Mouse (Mus musculus) fat pad, adult 2 months (tissue): Measurements from ENCODE around the gene Fgfr2.

Experiments
- DNase-seq: peaks from one replicate; pipeline ENCODE4 v3.0.0-alpha.2; 2011; ENCODE audit warnings: low read depth, low spot score; ENCODE audit errors: extremely low read depth

Gene Fgfr2

DNA sequence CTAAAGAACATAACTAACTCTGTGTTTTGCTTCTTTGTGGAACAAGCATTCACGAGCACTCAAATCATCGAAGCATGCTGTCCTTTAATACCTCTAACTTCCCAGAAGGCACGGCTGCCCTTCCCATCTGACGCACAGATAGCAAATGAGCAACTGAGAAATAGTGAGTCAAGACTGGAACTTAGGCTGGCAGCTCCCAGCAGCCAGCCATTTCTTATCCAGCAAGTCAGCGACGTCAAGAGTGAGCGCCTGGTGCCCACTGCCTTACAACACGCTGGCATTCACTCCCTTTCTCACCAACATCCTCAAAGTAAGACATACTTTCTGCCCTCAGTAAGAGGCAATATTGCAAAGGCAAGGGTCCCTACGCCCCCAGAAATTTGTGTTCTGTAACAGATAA lies 2883.0 kb downstream of the Fgfr2 start:
- no peak for DNase-seq

DNA sequence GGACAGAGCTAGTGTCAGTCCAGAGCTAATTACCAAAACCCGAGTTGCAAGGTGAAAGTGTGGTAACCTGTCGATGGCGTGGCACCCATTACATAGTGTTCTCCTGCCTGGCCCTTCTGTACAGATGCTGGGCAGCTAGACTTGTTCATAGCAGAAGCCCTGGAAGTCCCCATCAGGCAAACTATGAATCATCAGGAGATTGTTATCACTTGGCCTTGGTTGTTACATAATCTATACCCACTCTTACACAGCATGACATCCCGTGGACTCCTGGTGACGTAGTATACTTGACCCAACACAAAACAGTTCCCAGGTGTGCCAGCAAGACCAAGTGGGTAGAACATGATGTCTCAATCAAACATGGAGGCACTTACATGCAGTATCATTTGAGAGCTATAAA lies 2885.9 kb downstream of the Fgfr2 start:
- DNase-seq = no peak

- DNase-seq = no peak
Observed at GRCm38 (mm10) chr7:130233777-130234176, 2889.4 kb downstream of the Fgfr2 start.

DNA sequence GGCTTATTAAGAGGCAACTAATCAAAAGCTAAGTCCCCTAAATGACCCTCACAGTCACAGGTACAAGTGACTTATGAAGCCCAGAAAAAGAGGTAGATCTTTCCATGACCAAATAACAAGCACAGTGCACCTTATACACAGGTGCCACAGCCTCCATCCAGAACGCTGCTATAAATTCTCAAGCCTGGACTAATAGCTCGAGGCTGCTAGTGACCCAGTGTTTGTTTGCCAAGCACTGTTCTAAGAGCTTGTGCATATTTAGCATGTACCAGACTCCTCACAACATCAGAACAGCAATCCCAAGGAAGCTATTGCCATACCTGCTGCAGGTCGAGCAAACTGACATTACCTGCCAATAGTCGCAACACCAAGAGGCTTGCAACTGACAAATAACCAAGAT lies 2893.1 kb downstream of the Fgfr2 start:
- DNase-seq = no peak

DNA sequence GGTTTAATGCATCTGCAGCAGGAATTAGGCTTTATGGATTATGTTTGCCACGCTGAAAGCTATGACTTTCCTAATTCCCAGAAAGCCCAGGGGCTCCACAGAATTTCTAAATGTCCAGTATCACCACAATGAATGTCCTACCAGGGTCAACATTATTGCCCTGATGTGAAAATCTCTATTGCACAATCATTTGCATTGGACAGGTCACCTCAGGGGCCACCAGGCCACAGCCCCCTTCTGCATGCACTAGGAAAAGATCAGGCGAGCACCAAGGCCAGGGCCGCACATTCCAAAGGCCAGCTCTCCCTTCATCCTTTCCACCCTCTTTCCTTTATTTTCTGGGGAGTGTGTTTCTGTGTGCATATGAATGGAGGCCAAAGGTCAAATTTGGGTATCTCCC lies 2897.9 kb downstream of the Fgfr2 start:
- no peak for DNase-seq

- no peak for DNase-seq
Observed at GRCm38 (mm10) chr7:130222633-130223354, 2900.4 kb downstream of the Fgfr2 start.

DNA sequence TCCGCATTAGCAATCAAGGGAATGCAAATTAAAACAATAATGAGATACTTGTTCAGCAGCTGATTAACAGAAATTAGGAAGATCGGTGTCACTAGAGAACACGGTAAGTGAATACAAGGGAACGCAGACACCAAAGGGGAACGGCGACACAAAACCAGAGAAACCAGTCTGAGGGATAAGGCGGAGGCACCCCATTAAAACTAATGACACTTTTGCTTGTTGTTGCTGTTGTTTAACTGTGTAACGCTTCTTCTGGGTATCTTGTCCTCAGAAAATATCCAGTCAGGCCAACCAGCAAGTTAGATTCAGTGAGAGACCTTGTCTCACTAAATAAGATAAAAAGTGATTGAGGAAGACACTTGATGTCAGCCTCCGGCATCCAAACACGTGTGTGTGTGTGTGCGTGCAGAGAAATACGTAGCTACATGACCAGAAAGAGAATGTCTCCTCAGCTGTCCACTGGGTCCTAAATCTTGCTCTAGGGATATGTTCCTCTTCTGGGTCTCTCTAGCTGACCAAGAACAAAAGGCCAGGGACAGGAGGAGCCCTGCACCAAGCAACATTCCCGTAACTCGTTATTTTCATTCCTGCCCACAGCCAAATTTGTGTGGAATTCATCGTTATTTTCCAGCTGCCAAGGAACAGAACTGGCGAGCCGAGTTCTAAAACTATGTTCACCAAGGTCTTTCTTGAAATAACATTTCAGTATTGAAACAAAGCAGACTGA lies 2901.3 kb downstream of the Fgfr2 start:
- no peak for DNase-seq

DNA sequence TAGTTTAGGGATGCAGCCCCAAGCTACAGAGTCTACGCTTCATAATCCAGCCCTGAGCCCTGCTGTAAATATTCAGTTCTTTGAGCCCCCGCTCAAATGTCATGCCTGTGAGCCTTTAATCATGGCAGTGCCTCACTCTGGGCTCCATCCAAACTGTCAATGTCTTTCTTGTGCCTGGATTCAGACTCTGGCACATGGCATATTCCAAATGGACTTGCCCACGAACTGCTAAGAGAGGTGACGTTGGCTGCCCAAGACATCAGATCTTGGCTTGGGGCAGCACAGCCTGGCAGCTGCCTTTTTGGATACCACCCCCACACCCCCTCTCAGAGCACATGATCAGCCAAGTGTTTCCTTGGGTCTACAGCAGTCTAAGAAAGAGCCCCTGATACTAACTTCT lies 2902.5 kb downstream of the Fgfr2 start:
- DNase-seq = peak; percentile 61

DNA sequence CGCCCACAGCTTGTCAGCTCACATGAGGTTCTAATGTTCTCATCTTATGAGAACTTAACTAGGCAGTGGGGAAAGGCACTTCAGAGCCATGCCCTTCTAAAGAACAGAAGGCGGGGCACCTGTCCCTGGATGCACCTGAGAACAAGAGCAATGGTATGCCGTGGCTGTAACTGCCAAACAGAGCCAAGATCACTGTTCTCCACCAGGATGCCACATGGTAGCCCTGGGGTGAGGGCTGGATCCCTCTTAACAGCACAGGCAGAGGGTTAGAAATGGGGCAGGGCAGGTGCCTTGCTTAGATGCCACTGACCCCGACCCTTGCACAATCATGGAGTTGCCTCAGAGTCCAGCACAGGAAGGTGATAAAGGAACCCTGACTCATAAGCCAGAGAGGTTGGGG lies 2903.3 kb downstream of the Fgfr2 start:
- no peak for DNase-seq

DNA sequence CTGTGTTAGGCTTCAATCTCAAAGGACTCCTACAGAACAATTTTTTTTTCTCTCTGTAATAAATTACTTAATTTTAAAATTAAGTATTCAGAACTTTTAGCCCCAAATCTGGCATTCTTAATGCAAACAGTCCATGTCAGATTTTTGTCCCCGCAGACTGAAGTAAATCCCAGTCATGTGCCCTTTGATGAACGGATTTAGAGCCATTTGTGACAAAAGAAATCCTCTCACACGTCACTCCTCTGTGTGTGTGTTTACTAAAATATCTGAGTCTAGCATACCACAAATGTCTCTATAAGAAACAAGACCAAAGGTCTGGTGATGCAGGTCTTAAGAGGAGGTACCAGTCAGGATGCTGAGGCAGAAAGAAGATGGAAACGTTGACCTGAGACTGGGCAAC lies 2906.9 kb downstream of the Fgfr2 start:
- no peak for DNase-seq

DNA sequence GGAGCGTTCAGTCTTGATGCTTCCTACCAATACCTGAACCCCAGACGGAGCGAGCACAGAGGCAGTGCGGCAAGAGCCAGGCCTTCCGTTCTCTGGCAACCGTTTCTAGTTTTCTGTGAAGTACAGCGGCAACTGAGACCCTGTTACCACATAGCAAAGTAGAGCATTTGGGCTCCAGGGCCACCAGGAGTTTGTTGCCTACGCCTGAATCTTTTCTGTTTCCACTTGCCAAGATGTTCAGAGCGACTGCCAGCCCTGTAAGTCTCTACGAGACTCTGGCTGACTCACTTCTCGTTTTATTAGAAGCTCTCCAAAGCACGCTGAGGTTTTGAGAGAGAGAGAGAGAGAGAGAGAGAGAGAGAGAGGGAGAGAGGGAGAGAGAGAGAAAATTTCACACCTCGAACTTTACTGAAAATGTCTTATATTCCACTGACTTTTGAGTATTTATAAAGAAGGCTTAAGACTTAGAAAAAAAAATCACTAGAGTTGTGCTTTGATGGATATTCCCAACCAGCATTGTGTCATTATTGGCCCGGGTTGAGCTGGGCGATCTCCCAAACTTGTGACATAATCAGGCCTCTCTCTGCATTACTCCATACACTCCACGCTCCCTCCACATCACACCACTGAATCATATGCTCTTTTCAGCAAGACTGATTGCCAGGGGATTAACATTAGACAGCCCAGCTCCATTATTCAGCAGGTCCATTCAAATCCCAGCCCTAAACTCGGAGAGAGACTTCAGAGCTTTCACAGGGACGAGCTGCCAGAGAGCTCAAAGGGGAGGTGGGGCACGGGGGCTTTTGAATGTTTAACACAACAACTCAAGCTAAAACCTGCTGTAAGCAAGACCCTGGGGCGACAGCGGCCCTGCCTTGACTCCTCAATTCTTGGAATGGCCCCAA lies 2907.6 kb downstream of the Fgfr2 start:
- DNase-seq = peak; percentile 85

DNA sequence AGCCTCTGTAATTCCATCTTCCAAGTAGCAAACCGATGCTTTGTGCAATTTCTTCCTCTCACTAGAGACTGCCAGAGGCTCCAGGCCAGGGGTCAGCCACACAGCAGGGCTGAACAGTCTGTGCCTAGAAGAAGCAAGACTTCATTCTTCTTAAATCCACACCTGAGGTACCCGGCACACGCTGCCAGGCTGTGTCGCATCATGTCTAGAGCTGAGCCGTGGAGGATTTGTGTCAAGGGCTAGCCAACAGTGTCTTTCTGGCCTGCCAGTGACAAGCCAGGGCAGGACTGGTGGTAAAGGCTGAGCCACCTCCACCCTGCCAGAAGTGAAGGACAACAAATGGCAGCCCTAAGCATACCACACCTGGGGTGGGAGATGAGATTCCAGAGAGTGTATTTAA lies 2910.0 kb downstream of the Fgfr2 start:
- peak; percentile 98 for DNase-seq

DNA sequence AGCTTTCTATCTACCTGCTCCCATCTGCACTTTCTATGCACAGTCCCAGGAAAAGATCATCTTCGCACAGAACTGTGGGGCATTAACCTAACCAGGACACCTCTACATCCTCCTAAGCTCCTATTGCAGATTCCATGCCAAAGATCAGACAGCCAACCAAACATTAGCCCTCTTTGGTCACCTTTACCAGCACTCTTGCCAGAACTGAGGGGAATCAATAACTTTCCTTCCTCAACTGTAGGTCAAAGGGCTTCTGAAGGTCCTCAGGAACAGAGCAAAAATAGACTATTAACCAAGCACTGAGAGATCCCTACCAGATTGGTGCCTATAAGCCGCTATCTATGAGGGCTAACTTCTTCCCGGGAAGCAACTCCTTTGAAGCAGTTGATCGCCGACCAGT lies 2911.7 kb downstream of the Fgfr2 start:
- DNase-seq = no peak

GRCm38 (mm10) chr7:130208601-130209000 lies 2914.5 kb downstream of the Fgfr2 start:
- DNase-seq = no peak

- DNase-seq = no peak
Observed at GRCm38 (mm10) chr7:130206181-130206582, 2917.0 kb downstream of the Fgfr2 start.

- DNase-seq = no peak
Observed at GRCm38 (mm10) chr7:130205140-130205539, 2918.0 kb downstream of the Fgfr2 start.

- no peak for DNase-seq
Observed at GRCm38 (mm10) chr7:130201020-130201419, 2922.1 kb downstream of the Fgfr2 start.

DNA sequence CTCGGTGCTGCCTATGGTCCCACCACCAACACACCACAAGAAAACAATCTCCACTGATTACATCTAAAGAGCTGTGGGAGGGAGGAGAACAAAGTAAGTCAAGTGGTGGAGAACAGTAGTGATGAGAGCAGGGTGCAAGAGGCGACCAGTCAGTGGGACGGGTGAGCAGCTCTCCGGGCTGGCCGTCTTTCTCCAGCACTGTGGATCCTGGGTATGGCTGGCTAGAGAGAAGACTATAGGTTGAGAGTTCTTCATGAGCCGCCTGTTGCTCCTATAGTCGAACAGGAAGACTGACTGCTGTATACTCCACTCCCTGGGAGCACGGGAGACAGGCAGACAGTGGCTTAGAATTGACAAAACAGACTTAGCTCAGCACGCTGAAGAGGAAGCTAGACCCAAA lies 2923.2 kb downstream of the Fgfr2 start:
- no peak for DNase-seq

DNA sequence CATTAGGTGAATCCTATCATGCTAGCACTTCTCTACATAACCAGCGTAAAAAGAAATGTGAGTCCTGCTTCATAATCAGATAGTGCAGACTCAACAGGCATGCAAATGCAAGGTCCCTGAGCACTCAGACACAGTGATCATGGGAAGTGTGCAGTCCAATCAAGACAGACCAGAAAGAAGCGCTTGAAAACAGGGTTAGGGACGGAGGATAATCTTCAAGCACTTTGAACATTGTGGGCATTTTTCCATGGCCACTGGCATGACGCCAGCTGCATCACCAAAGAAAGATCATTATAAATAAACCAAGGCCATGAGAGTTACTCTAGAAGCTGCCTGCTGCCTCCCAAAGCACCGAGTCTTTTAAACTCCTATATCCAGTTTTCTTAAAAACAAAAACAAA lies 2923.8 kb downstream of the Fgfr2 start:
- no peak for DNase-seq

GRCm38 (mm10) chr7:130195081-130195480 lies 2928.1 kb downstream of the Fgfr2 start:
- no peak for DNase-seq

DNA sequence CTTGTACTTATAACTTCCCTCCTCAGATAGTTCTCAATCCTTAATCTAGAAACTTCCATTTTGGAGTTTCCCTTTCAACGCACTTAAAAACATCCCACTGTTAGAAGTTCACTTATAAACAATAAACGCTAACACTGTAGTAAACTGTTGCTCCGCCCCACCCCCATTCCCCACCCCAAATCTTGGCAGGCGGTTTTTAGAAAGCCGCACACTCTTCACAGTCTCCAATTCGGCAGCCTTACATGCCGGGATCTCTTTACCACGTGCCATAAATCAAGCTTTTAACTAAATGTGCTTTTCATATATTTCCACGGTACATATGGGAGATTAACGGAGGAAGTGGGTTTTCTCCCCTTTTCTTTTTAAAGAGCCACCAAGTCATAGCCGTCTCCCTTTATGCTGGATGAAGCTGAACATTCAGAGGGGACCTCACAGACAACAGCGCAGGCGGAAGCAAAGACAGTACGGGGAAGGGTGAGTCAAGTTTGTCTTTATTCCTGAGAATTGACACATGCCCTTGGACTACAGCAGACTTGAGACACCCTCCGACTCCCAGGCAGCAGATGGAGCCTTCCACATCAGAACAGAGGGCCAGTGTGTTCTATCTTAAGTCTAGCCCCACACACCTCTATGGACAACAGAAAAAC lies 2932.7 kb downstream of the Fgfr2 start:
- DNase-seq = no peak
